ENCODE assay signal across 10 mouse cellular contexts in the genomic region with DNA sequence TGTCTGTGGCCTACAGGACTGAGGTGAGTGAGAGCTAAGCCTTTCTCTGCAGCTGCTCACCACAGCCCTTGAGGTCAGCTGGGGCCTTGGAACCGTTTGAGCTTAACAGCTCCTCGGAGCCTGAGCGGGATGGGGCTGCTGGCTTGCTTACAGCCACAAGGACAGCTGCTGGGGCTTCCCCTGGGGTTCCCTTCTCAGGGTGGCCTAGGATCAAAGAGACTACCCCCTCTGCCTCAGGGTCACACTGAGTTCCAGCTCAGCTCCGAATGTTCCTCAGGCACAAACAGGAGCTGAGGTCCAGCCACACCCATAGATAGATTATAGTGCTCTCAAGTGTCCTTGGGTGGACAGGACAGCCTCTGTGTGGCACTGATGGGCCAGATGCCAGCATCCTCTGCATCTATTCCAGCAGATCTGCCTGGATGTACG.
DNase-seq lines count a peak whose midpoint lies in the region; ATAC-seq and TF ChIP-seq lines count a peak whose summit lies in the region.
"Had no signal": no experiment of that assay in that cellular context is flagged by ENCODE, and none has a peak within 500 bp of the region (broad histone marks: within the 10 kb centered on the region; RNA-seq: fewer than 3 reads in every experiment).

No protein-coding gene starts in this region.

- H3K9ac ChIP-seq in forebrain, embryonic 12.5 days: no peak overlapping the region
- H3K9ac ChIP-seq in limb, embryonic 13.5 days: no peak overlapping the region
- H3K9ac ChIP-seq: embryonic facial prominence, embryonic 12.5 days; intestine, embryonic 15.5 days had no signal

- H3K9me3 ChIP-seq in forebrain, embryonic 10.5 days: no peaks in the 10 kb centered on the region
- no peaks in the 10 kb centered on the region for H3K9me3 ChIP-seq in forebrain, embryonic 12.5 days
- no peaks in the 10 kb centered on the region for H3K9me3 ChIP-seq in limb, embryonic 13.5 days
- H3K9me3 ChIP-seq: embryonic facial prominence, embryonic 12.5 days; intestine, embryonic 15.5 days had no signal

- H3K4me3 ChIP-seq in forebrain, embryonic 10.5 days: no peak overlapping the region
- H3K4me3 ChIP-seq in forebrain, embryonic 12.5 days (replicated peaks): no peak overlapping the region
- H3K4me3 ChIP-seq in limb, embryonic 13.5 days: no peak overlapping the region
- no peak overlapping the region for H3K4me3 ChIP-seq in layer of hippocampus, adult 2 months
- H3K4me3 ChIP-seq: embryonic facial prominence, embryonic 12.5 days; intestine, embryonic 15.5 days had no signal

- 60% methylated on average over 5 of the region's 5 CpGs for WGBS in forebrain, embryonic 10.5 days
- 63% methylated on average over 5 of the region's 5 CpGs for WGBS in forebrain, embryonic 12.5 days
- 40% methylated on average over 5 of the region's 5 CpGs for WGBS in limb, embryonic 13.5 days

- no peak for DNase-seq in forebrain, embryonic 10.5 days (ENCODE audit: extremely low spot score, low spot score)
- peak; percentile 26 for DNase-seq in ovary, adult 18-20 months (ENCODE audit: low spot score)
- no peak for DNase-seq in ovary, postnatal 10 days (ENCODE audit: low spot score)
- no peak for DNase-seq in layer of hippocampus, adult 2 months (ENCODE audit: low spot score in 2 of 2)
- no peak for DNase-seq in urinary bladder, postnatal 10 days (ENCODE audit: low spot score)
- DNase-seq in frontal cortex, postnatal 10 days (ENCODE audit: low spot score in 2 of 2): no peak

- no peak for ATAC-seq in forebrain, embryonic 12.5 days (ENCODE audit: low FRiP score)
- ATAC-seq in limb, embryonic 13.5 days (ENCODE audit: low FRiP score, low read depth): peak; percentile 73
- ATAC-seq: intestine, embryonic 15.5 days had no signal

- no peaks in the 10 kb centered on the region for H3K36me3 ChIP-seq in forebrain, embryonic 10.5 days (replicated peaks)
- no peaks in the 10 kb centered on the region for H3K36me3 ChIP-seq in forebrain, embryonic 12.5 days (replicated peaks)
- no peaks in the 10 kb centered on the region for H3K36me3 ChIP-seq in limb, embryonic 13.5 days
- H3K36me3 ChIP-seq: embryonic facial prominence, embryonic 12.5 days; intestine, embryonic 15.5 days had no signal

- no peak for TF ChIP-seq CTCF in layer of hippocampus, adult 2 months (conservative IDR thresholded peaks at IDR 0.05)

- 0 out of 2 replicates have a peak overlapping the region, but pooled peaks have one; percentile 40 for H3K27ac ChIP-seq in forebrain, embryonic 10.5 days
- H3K27ac ChIP-seq in forebrain, embryonic 12.5 days: no peak overlapping the region
- H3K27ac ChIP-seq in limb, embryonic 13.5 days: no peak overlapping the region
- H3K27ac ChIP-seq in layer of hippocampus, adult 2 months: no peak overlapping the region
- H3K27ac ChIP-seq: embryonic facial prominence, embryonic 12.5 days; intestine, embryonic 15.5 days had no signal

- H3K27me3 ChIP-seq in forebrain, embryonic 10.5 days (ENCODE audit: poor library complexity, severe bottlenecking): no peaks in the 10 kb centered on the region
- H3K27me3 ChIP-seq in forebrain, embryonic 12.5 days: no peaks in the 10 kb centered on the region
- H3K27me3 ChIP-seq in limb, embryonic 13.5 days: no peaks in the 10 kb centered on the region
- H3K27me3 ChIP-seq: embryonic facial prominence, embryonic 12.5 days; intestine, embryonic 15.5 days had no signal

- no peak overlapping the region for H3K4me2 ChIP-seq in forebrain, embryonic 12.5 days
- H3K4me2 ChIP-seq in limb, embryonic 13.5 days (replicated peaks): no peak overlapping the region
- H3K4me2 ChIP-seq: embryonic facial prominence, embryonic 12.5 days; intestine, embryonic 15.5 days had no signal

- peaks cover 6% of the 10 kb centered on the region; the same call in 1 of the 2 replicates for H3K4me1 ChIP-seq in forebrain, embryonic 10.5 days
- peaks cover 3% of the 10 kb centered on the region; the same call in 1 of the 2 replicates for H3K4me1 ChIP-seq in forebrain, embryonic 12.5 days
- H3K4me1 ChIP-seq in limb, embryonic 13.5 days: peaks cover 6% of the 10 kb centered on the region; the same call in 1 of the 2 replicates
- H3K4me1 ChIP-seq: intestine, embryonic 15.5 days had no signal
